Mouse (Mus musculus) brain, adult 2 months (tissue): ENCODE measurements around the gene Taf6.
"Not testable (repeated sequence)": the region's sequence is repeated elsewhere in the genome, so short reads cannot be mapped to it uniquely, and the experiment has no call there.

Experiments used
- DNase-seq: peaks from one replicate; pipeline ENCODE4 v3.0.0; 2011; ENCODE audit warnings: low read depth, low spot score

The Taf6 gene

DNA sequence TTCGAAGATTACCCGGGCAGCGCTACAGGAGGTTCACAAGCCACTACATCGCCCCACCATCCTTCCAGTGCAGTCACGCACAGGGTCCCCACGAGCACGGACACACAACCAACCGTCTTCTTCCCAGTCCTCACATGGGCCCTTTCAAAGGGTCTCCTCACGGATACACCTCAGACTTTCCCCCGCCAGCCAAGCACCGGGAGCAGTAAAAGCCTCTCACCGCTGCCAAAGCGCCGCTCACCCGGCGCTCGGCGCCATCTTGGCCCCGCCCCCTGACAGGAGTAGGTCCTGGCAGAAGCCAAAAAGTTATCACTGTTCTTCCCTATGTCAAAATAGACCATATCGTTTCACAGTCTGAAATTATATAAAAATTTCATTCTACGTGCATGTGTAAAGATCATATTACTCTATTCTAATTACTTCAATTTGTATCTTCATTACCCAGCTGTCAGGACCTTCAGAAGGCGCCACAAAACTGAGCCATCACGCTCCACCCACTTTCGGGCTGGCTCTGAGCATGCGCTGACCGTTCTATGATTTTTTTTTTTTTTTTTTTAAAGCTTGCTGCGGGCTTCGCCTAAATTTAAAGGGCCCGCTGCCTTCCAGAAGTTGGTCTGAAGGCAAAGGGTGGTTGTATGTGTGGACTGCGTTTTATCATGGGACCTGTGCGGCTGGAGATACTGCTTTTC is at the start of gene Taf6, which contains the start of gene Cnpy4:
Taf6 (minus strand) TSS at position 502 of the 689 bp plus-strand sequence.
Cnpy4 (plus strand) TSS at position 536 of the 689 bp plus-strand sequence.
- DNase-seq = peak; percentile 96

DNA sequence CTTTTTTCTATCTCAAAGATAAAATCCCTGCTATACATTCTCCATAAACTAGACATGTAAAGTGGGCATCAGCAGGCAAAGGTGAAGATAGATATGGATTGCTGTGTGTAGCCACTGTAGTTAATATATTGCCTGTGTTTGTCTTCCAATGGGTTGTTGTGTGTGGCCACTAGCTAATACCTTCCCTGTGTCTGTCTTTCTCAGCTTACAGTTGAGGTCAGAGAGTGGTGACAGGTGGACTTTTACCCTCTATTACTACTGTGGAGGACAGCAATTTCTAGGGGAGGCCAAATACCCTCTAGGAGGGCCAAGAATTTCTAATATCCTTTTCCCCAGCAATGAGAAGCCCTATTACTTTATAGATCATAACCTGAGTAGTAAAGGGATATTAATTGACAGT is 47.0 kb upstream of the Taf6 start:
- no peak for DNase-seq

DNA sequence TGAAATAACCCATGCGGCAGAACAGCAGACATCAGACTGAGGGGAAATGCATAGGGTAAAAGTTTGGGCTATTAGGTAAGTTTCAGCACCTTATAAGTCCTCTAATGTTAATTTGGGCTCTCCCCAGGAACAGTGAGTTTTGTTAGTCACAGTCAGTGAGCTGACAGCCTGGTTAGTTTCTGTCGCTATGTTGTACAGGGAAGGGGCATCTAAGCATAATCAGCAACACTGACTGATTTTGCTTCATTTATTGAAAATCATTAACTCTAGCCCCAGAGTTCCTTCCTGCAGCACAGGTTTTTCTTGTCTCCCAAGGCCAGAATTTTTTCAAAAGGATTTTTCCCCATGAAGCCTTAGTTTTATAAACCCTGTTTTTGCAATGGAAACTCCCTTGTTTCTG is 46.5 kb upstream of the Taf6 start:
- no peak for DNase-seq

DNA sequence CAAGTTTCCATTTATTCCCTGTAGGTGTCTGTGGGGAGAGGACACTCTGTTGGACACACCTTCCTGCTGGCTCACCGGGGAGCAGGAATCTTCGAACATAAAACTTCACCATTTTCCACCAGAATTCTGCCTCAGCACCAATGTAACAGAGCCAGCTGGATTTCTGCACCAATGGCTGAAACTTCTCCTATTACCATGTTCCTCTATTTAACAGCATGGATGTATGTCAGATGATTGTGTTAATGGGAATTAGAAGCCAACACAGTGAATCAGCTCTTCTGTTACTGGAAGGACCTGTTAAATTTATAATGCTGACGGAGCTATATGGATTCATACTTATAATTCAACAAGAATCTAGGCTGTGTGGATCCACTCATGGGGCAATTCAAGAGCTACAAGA is 42.3 kb upstream of the Taf6 start:
- no peak for DNase-seq

DNA sequence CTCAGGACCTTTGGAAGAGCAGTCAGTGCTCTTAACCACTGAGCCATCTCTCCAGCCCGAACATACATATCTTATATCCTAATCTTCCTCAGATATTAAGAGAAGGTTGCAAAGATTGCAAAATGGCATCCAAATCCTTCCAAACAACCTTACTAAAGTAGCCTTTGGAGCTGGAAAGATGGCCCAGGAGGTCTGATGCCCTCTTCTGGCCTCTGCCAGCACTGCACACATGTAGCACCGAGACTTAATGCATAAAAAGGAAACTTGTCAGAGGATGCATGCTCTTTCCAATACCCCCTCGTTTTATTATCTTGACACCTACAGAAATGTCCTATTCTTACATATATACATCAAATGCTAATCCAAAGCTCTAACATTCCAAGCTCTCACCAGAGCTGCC is 40.8 kb upstream of the Taf6 start:
- peak; percentile 16 for DNase-seq

DNA sequence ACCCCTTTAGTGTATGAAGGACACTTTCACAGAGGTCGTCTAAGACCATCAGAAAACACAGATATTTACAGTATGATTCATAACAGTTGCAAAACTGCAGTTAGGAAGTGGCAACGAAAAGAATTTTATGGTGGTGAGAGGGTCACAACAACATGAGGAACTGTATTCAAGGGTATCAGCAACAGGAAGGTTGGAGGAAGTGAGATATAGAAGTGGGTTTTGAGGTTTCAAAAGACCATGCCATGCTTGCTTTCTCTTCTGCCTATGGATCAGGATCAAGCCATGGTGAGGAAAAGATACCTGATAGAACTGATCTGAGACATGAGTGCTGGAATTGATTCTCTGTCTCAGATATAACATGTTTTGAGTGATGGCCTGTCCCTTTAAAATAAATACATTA is 40.1 kb upstream of the Taf6 start:
- no peak for DNase-seq

DNA sequence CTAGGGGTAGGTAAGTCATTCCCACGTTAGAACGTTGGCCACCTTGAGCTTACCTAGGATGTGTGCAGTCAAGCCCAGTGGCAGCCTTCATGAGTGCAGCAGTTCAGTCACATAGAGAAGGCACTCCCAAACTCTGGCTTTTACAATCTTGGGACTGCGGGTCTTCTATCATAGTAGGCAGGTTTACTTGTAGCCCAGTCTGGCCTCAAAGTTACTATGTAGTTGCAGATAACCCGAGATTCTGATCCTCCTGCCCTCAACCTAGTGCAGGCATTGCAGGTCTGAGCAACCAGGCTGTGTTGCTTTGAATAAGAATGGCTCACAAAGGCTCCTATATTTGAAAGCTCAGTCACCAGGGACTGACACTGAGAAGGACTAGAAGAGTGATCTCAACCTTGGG is 39.2 kb upstream of the Taf6 start:
- no peak for DNase-seq

DNA sequence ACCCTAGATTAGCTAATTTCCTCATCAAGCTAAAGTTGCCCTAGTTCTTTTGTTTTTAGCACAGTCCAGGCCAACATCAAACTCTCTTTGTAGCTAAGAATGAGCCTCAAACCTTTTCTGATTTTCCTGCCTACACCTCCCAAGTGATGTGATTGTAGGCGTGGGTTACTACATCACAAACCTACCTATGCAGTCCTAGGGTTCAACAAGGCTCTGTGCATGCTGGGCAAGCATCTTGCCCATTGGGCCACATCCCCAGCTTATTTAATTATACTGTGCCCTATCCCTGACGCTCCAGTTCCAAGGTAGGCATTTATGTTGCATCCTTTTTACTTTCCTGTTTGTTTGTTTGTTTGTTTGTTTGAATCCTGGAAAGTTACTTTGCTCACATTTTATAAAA is 38.4 kb upstream of the Taf6 start, which contains the start of gene Nxpe5:
Nxpe5 (plus strand) TSS at position 199 of the 400 bp plus-strand sequence.
- no peak for DNase-seq

DNA sequence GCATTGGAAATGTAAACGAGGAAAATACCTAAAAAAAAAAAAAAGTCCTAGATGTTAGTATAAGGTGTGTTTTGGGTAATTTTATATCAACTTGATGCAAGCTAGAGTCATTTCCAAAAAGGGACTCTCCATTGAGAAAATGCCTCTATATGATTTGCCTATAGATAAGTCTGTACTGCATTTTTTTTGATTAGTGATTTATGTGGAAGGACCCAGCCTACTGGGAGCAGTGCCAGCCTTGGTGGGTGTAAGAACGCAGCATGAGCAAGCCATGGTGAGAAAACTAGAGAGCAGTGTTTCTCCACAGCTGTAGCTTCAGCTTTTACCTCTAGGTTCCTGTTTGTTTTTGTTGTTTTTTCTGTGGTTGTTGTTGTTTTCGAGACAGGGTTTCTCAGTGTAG is 36.0 kb upstream of the Taf6 start:
- peak; percentile 10 for DNase-seq

DNA sequence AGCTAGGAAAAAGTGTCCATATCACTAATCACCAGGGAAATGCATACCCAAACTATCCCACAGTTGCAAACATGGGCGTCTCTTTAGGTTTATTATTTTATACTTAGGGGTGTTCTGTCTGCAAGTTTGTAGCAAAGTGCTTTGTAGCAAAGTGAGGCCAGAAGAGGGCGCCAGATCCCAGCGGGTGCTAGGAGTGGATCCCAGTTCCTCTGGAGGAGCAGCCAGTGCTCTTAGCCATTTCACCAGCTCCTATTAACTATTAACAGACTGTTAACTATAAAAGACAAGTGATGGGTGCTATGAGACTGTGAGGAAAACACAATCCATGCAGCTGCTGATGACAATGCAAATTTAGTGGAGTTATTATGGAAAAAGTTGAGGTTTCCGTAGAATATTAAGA is 34.9 kb upstream of the Taf6 start:
- DNase-seq = peak; percentile 81

DNA sequence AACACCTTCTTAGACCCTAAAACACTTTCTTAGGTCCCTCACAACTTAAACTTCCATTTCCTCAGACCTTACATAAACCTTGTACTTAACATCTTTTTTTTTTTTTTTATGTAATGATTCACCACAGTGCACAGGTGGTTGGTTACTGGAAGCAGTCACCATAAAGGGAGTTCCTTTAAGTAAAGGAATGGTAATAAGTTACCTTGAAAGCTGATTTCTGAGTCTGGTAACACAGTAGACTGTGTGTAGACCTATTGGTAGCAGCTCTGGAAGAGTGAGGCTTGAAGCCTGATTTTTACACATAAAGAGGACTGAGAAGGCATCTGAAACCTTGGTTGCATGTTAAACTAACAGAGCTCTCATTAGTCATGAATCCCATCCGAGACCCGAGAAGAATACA is 32.6 kb upstream of the Taf6 start:
- no peak for DNase-seq

DNA sequence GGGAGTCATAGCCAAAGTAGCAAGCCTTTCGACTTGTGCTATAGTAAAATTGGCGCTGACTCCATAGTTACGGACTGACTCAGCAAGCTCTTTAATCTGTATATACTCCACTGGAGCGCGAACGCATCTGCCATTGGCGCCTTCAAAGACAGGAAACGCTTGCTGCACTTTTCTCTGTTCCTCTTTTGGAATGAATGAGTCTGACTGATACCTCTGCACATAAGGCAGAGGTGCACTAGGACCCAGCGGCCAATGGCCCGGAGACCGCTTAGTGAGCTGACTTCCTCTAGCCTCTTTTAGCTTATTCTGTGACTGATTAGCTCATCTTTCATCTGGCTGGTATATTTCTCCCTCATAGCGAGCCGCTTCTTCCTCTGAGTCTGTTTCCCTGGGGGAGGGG is 29.4 kb upstream of the Taf6 start:
- DNase-seq = not testable (repeated sequence)

DNA sequence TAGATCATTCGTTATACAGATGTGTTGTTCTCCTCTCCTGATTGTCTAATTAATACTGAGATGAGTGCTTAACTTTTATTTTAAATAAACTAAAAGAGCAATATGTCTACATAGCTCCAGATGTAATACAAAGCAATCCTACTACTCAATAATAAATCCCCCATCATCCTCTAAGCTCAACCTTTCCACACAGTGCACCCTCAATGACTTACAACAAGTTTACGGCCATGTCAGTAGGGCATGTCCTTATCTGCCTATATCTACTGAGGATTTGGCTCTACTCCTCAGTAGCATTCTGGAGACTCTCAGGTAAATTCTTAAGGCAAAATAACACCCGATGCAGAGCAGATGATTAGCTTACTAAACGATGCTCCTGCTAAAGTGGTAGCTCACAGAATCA is 20.6 kb upstream of the Taf6 start:
- DNase-seq = no peak

DNA sequence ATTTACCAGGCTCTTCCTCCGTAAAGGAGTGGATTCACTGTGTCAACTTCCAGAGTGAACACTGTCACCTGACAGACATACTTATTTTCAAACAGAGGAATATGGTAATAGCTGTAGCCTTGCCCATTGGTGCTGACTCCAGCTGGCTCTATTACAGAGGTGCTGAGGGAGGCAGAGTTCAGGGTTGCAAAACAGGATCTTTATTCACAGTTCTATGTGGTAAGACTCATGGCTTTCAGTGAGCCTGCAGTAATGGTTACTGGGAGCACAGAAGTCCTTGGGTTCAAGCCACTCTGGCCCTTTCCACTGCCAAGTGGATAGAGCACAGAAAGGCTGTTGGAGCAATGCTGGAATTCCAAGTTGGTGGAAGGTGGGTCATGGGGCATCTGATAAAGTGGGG is 20.0 kb upstream of the Taf6 start:
- no peak for DNase-seq

DNA sequence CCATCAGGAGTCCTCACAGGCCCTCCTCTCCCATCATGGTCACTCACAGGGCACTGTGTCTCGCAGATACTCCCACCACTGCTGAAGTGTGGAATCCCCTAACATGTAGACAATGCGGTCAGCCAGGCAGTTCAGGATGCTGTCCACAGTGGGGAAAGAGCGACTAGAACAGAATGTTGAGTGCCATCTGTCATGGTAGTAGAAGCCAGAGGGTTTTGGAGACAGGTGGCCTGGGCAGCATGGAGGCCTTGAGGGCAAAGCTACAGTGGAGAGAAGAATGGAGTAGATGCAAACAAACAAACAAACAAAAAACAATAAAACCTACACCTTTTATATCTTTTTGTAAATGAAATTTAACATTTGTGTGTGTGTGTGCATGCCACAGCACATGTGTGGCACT is 14.8 kb upstream of the Taf6 start:
- peak; percentile 45 for DNase-seq

DNA sequence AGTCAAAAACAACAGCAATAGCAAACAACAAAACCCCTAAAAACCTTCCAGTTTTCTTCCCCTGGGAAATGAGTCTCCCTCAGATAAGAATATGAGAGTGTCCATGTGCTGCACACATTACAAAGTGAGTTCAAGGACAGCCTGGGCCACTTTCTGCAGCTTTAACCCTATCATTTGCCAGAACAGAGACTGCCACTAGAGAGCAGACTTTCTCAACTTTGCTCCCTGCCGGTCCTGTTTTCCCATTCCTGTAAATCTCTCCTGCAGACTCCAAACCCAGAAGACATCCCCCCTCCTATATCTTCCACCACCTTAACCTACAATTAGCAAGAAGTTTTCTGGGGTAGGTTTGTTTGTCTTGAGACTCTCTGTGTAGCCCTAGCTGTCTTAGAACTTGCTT is 12.3 kb upstream of the Taf6 start:
- peak; percentile 55 for DNase-seq

DNA sequence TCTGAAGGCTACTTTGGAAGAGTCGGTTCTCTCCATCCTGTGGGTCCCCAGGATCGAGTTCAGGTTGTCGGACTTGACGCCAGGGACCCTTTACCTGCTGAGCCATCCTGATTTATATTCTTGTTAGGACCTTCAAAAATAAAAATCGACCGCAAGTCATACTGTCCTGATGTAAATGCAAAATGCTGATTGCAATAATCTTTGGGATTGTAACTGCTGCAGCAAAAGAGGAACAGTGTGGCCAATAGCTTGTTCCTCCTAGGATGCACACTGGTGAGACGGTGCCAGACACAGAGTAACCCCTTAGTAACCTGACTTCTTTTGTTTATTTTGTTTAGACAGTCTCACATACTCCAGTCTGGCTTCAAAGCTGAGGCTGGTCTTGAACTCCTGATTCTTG is 8.2 kb upstream of the Taf6 start:
- DNase-seq = peak; percentile 22

DNA sequence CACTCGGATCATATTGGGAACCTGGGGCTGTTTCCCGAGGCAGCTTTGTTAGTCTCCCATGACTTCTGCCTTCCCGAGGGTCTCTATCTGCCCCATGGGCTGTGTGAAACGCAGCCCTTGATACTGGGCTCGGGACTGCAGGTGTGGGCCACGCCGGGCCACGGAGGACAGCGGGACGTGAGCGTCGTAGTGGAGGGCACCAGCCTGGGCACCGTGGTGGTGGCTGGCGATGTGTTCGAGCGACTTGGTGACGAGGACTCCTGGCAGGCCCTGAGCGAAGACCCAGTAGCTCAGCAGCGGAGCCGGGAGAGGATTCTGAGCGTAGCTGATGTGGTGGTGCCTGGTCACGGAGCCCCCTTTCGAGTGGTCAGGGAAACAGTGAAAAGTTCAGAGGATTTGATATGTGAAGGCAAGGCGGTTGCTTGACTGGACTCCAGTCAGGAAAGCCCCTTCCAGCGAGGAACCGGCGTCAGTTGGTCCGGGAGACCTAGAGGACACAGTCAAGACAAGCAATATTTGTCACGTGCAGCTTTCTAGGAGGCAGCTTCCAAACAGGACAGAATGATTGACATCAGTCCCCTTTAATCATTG is 7.6 kb upstream of the Taf6 start:
- DNase-seq = peak; percentile 66

DNA sequence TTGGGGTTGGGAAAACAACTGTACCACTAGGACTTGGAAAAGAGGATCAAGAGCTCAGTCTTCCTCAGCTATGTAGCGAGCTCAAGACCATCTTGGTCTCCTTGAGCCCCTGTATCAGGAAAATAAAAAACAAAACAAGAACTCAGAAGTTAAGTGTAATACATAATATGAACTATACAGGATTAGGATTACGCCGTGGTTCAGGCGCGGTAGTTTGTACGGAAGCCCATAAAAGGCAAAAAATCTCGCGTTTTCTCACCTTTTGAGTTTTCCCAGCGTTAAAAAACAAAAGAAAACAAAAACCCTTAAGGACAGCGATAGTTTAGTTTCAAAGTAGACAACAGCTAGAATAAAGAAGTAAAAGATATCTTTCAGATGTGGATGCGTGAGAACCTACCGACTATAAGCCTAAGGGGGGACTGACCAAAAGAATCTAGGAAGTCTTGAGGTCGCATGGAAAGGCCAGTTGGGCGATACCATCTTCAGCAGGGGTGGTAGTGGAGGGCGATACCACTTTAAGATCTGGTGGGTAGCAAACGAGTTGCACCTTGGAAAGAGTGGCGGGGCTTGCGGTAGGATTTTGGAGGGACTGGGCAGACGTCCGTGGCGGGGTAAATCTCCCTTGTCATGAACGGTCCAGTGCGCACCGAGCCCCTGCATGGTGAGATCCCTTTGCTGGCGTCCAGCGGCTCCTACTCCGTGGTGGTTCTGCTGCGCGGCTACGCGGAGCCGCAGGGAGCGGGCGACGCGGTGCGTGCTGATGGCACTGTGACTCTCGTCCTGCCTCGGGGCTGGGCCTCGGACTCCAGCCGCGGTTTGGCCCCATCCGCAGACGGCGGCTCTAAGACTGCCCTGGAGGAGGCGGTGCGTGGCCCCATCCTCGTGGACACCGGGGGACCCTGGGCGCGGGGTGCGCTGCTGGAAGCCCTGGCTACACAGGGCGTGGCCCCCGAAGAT is 6.8 kb upstream of the Taf6 start, which contains the start of gene Mblac1:
Mblac1 (plus strand) TSS at position 544 of the 957 bp plus-strand sequence.
- peak; percentile 97 for DNase-seq

DNA sequence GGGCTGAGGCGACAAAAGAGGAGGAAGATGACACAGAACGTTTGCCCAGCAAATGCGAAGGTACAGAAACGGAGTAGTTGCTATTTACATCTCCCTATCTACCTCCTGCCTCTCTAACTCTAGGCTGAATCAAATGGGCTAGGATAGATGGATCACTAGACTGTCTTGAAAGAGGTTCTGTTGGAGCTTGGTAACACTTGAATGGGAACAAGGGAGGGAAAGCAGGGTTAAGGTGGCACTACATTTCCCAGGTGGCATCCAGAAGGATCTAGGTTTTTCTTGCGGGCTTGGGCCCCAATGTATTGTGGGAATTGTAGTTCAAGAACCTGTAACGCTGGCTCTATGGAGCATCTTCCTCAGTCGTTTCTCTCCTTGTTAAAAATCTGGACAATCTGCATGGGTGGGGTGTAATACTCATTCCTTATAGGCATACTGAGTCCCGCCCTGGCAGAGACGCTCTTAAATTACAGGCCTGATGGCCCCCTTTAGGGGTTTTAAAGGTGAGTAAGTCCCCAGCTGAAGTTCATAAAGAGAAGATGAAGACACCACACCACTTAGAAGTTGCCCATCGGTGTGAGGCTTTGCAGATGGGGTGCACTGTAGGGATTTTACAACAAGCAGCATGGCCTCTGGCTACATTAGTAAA is 533 bp upstream of the Taf6 start:
- DNase-seq = peak; percentile 96

DNA sequence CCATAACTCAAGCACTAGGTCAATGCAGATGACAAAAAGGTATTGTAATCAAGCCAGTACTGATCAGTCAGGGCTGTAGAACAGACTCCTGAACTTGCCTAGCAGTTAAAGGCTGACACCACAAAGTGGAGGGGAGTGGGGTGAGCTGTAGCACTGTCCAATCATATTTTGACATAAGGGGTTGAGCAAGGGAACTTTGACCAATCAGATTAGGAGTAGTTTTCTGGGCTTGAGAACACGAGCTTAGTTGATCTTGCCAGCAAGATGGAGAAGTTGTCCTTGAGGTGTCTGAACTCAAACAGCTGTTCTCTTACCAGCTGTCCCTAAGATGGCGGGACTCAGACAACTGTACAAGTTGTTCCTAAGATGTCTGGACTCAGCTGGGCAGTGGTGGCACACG is 14.0 kb downstream of the Taf6 start:
- no peak for DNase-seq
